Mouse (Mus musculus) layer of hippocampus, adult 9-11 months (tissue): ENCODE data around the gene Tox2.

ENCODE experiments used
- DNase-seq: peaks from one replicate; pipeline ENCODE4 v3.0.0; 2022

The Tox2 gene

DNA sequence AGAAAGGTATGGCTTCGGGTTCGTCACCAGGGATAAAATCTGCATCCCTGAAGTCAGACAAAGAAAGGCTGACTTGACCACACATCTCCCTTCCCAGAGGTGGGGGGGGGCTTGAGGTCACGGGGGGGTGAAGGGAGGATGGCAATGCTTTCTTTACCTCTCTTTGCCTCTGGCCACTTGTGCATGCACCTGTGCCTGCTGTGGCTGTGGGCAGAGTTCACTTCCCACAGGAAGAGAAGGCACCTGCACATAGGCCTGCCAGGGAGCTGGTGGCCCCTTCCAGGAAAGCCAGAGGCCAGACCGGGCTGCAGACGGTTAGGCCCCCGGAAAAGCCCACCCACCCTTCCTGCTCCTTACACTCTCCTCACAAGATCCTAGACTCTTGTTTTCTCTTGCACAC is 128.5 kb downstream of the Tox2 start:
- DNase-seq, result no peak

GRCm38 (mm10) chr2:163332368-163333055 is 129.6 kb downstream of the Tox2 start:
- peak; percentile 84 for DNase-seq

DNA sequence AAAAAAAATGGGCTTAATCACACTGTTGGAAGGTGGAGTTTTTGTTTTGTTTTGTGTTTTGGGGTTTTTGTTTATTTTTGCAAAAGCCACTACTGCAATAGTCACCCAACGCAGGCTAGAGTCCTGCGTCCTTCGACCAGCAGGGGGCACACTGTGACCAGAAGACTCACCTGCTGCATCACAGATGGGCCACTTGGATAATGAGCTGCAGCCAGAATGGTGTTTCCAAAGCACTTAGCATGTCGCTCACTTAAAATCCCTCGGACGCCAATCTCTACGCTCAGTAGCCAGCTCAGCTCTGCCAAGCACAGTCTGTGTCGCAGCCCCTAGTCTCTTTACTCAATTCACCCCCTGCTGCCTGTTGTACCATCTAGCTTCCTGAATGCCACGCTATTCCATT is 137.3 kb downstream of the Tox2 start:
- DNase-seq, result peak; percentile 41

GRCm38 (mm10) chr2:163343671-163344070 is 140.7 kb downstream of the Tox2 start:
- no peak for DNase-seq

- DNase-seq, result no peak
These were observed 142.2 kb downstream of the Tox2 start for GRCm38 (mm10) chr2:163344976-163345660.

DNA sequence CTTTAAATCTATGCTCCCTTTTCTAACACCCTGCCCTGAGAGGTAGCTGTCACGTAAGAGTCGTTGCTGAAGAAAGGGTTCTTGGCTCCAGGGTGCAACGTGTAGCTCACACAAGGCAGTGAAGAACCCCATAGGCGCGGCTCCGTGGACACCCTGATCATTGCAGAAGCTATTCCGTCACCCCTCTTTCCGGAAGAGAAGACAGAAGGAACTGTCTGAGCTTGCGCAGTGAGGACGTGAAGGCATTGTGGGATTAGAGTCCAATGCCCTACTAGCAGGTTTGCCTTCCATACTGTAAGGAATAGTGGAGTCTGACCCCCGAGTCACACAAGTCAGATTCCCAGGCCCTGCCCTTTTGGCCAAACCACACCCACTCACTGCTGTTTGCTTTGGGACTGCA is 143.6 kb downstream of the Tox2 start:
- DNase-seq, result no peak

DNA sequence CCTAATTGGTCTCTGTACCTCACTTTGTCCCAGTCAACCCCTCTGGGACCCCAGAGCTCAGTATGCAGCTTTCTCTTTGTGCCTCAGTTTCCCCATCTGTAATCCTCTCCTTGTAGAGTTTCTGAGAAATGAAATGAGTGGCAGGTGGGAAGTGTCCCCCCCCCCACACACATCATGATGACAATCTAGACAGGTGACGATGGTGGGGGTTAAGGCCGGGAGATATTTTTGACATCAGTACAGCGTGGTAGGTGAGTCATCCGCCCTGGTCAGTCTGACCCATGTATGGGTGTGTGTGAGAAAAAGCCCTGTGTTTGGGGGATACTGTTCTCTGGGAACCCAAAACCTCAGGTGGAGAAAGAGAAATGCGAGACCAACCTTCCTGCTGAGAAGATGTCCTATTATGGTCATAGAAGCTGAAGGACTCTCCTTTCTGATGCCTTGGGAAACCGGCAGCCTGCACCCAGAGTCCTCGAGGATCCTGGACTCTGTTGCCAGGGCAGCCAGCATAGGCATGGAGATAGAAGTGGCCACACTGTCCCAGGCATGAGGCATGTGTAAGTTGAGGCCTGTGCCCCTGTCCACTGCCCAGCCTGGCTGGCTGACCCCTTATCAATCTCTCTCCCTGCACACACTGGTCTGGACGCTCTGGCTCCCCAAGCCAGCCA is 144.7 kb downstream of the Tox2 start:
- no peak for DNase-seq

DNA sequence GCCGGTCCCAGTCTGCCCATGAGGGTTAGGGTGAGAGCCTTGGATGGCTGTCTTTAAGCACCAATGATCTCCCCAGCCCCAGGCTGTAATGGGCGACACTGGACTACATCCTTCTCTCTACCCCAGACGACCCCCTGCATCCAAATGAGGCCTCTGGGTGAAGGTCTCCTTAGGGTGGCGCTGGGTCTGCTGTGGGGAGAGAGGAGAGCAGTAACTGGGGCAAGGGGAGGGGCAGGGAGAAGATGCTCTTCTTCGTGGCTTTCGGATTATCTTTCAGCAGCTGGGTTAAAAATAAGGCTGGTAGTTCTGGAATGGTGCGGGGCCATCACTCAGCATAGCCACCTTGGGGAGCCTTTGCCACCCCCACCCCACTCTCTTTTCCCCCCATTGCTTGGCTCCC is 145.8 kb downstream of the Tox2 start:
- DNase-seq, result no peak

DNA sequence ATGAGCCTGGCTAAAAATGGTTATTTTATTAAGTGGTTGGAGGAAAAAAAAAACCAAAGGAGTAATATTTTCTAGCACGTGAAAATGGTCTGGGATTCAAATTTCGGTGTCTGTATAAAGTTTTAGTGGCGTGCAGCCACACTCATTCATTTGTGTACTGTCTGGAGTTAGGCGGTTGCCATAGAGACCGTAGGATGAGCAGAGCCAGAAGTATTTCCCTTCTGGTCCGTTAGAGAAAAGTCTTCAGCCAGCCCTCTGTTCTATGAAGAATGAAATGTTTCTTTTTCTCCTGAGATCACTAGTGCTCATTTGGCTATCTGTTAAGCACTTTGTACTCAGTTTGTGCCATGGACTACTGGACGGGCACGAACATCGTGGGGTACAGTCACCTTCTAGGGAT is 146.5 kb downstream of the Tox2 start:
- DNase-seq, result peak; percentile 49

DNA sequence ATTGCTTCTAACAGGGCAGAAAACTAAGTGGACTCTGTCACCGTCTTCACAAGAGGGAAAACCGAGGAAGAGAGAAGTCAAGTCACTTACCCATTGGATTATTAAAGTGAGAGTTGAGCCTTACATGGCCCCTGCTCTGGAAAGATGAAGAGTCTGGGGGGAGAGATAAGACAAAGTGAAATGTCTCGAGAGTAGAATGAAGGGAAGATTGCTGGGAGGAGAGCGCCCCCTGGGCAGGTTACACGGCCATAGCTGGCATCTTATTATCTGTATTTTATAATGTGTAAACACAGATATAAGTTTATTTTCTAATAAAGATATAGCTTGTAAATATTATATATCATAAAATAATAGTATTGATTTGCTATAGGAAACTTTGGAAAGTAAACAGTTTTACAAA is 147.5 kb downstream of the Tox2 start:
- no peak for DNase-seq

- no peak for DNase-seq
These were observed 150.8 kb downstream of the Tox2 start for GRCm38 (mm10) chr2:163353731-163354130.

DNA sequence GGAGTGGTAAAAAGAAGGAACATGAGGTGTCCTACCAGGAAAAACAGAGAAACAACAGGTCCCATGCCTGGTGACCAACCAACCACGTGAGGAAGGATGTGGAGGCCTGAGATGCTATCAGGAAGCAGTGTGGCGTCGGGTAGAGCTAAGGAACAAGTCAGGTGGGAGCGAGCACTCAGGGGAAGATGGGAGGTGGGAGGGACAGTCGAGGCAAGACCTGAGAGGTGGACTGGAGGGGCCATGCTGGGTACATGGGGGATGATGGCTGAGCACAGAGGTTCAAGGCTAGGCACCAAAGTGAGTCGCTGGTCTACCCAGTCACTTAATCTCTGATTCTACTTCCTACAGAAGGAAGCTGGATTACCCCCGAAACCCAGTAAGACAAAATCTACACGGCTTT is 152.7 kb downstream of the Tox2 start:
- DNase-seq, result no peak

DNA sequence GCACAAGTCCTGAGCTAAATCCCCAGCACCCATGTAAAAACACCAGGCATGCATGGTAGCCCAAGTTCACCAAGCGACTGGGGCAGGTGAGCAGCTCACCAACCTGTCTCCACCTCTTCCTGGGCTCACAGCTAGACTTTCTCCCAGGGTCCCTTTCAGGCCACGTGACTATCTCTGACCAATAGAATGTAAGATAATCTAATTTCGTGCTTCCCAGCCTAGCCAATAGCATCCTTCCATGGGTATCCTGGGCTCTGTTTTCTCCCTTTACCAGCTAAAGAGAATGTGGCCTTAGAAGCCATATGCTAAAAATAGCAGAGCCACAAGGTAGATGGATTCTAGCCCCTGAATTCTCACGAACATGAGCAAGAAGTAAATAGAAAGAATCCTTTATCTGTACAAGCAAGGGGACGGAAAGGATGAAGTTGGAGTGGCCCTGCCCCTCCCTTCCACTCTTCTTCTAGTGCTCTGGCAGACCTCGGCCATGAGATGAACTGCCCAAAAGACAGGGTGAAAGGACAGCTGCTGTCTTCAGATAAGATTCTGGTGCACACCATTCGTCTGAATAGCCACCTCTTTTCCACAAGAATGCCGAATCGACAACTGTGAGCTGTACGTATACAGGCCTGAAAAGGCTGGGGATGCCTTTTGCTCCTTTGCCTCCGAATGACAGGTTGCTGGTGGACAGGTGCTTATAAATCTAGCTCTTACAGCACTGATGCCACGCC is 153.4 kb downstream of the Tox2 start:
- DNase-seq, result no peak

GRCm38 (mm10) chr2:163358662-163359061 is 155.7 kb downstream of the Tox2 start:
- DNase-seq, result no peak

GRCm38 (mm10) chr2:163359253-163359652 is 156.3 kb downstream of the Tox2 start:
- DNase-seq, result no peak

DNA sequence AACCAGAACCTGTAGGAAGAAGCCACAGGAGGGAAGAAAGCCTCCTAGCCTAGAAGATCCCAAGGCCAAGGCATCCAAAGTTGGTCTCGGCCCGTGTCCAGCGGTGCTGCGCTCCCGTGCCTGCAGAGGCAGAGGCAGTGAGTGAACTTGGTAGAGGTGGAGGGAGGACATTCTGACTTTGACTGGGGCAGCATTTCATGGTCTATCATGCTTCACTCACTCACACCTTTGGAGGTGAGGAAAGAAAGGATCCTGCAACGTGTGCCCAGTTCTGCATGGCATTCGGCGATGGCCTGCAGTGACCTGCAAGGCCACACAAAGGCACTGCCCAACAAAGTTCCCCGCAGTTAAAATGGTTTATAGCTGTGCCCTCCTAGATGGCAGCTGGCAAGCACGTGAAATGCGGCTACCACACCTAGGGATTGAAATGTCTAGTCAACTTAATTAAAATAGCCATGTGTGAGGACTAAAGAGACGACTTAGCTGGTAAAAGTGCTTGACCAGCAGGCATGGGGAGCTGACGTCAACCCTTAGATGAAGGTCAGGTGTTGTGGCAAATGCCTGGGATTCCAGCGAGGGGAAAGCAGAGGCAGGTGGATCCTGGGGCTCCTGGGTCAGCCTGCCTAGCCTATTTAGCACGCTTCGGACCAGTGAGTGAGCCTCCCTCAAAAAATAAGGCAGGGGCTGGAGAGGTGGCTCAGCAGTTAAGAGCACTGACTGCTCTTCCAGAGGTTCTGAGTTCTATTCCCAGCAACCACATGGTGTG is 158.1 kb downstream of the Tox2 start:
- DNase-seq, result no peak

DNA sequence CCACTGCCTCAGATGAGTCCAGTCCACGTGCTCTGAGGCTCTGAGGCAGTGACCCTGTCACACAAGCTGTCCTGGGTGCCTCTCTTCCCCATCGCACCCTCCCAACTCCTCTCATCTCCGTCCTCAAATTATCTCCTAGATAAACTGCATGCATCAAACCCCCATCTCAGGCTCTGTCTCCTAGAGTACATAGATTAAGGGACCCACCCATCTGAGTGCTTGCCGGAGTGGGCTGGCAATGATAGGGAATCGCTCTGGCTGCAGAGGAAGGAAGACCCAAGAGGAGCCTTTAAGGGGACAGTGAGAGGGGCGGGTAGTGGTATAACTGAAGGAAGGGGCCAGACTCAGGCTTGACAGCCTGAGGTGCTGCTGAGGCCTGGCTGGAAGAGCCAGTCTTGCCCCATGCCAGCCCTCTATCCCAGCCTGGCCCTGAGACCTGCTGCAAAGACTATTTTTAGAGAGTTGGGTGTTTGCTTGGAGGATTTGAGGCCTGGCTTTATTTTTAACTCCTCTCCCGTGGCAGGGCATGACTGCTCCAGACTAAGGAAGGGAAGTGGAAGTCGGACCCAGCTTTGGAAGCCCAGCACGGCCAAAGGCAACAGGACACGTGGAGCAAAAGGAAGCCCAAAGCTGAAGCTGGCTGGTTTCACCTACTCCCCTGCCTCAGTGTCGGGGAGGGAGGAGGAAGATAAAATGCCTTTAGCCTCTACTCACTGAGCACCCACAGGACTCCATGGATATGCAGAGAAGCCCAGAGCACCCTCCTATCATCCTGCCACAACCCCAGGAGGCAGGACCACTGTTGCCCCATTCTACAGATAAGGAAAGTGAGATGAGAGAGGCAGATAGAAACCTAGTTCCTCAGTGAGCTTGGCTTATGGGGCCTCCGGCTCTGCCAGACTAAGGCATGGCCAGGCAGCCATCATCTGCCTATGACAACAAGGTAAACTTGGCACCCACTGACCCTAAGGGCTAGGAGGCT is 160.3 kb downstream of the Tox2 start:
- DNase-seq, result no peak

DNA sequence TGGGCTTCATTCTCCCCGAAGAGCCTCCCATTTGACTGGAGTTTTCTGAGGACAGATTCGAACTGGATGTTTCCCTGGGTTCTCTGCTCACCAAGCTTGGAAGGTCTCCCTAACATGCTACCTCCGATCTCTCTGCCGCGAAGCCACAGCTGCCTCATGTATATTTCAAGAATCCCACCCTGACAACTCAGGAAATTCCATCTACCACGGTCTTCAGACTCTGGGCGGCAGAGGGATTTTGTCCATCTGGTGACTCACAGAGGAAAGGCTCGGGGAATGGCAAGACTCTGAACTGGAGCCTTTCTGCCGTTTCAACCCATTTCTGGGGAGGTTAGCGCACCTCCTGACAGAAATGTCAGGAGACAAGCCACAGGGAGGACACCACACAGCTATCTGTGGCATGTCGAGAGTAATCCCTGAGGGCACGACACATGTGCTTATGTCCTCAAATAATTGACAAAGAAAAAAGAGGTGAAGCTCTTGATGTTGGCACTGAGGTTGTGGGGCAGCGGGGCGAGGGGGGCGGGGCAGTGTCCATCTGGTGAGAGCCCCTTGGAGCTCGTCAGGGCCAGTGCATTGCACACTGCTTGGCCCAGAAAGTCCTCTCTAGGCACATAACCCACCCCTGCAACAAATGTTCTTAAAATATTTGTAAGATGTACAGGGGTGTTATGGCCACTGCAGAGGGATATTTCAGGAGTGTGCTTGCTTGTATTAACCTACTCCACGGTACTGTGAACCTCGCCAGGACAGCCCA is 162.0 kb downstream of the Tox2 start:
- no peak for DNase-seq

GRCm38 (mm10) chr2:163370175-163370574 is 167.2 kb downstream of the Tox2 start:
- no peak for DNase-seq

- DNase-seq, result no peak
These were observed 169.7 kb downstream of the Tox2 start for GRCm38 (mm10) chr2:163372627-163373026.
